Mouse (Mus musculus) kidney, embryonic 15.5 days (tissue): ENCODE data around the gene Sh3bgr. TPM values are rescaled to one million over a fixed set of nuclear protein-coding genes. Genes with fewer than 3 reads are reported as not detected.

ENCODE experiments used
- ATAC-seq: fragments of 200-750 bp; cut with Nextera tagmentation; replicated peaks from 2 replicates; pipeline ENCODE4 v1.8.0; 2017; ENCODE audit warnings: moderate TSS enrichment; ENCODE audit not compliant: low FRiP score
- H3K27ac ChIP-seq: fragments of 300-500 bp; sonication (generic); 2 replicates; pipeline ENCODE4 v1.5.1; 2015; ENCODE audit warnings: mild to moderate bottlenecking, inconsistent platforms
- H3K27me3 ChIP-seq: fragments of 300-500 bp; sonication (generic); 2 replicates; pipeline ENCODE4 v1.6.1; 2015; ENCODE audit warnings: inconsistent platforms
- H3K36me3 ChIP-seq: fragments of 300-500 bp; sonication (generic); 2 replicates; pipeline ENCODE4 v1.6.1; 2015; ENCODE audit warnings: inconsistent platforms
- H3K4me1 ChIP-seq: fragments of 300-500 bp; sonication (generic); 2 replicates; pipeline ENCODE4 v1.6.1; 2015; ENCODE audit warnings: inconsistent platforms
- H3K4me2 ChIP-seq: fragments of 300-500 bp; sonication (generic); 2 replicates; pipeline ENCODE4 v1.6.1; 2015; ENCODE audit warnings: moderate library complexity, mild to moderate bottlenecking, inconsistent platforms
- H3K4me3 ChIP-seq: fragments of 300-500 bp; sonication (generic); replicated peaks from 2 replicates; pipeline ENCODE4 v1.5.1; 2015; ENCODE audit warnings: mild to moderate bottlenecking, inconsistent platforms
- H3K9ac ChIP-seq: fragments of 300-500 bp; sonication (generic); 2 replicates; pipeline ENCODE4 v1.6.1; 2015; ENCODE audit warnings: mild to moderate bottlenecking, inconsistent platforms
- H3K9me3 ChIP-seq: fragments of 300-500 bp; sonication (generic); replicated peaks from 2 replicates; pipeline ENCODE4 v1.6.1; 2016; ENCODE audit warnings: inconsistent platforms
- WGBS: fragments of 180-500 bp; shearing (Covaris S2); methylation state at CpG from one replicate; pipeline ENCODE4 v1.1.7; 2015; ENCODE audit warnings: mixed read lengths; 5-methylcytosine and 5-hydroxymethylcytosine counted together
- polyA plus RNA-seq: library from polyadenylated mRNA; unstranded; fragments of >200 nt; fragmentation: Nextera tagmentation; extraction: Ambion mirVana; gene quantifications from 2 replicates; pipeline ENCODE4 v1.2.1, GENCODE M21; 2015

The Sh3bgr gene
- polyA plus RNA-seq, 1 experiment from 2014 or later: 10.2 TPM

DNA sequence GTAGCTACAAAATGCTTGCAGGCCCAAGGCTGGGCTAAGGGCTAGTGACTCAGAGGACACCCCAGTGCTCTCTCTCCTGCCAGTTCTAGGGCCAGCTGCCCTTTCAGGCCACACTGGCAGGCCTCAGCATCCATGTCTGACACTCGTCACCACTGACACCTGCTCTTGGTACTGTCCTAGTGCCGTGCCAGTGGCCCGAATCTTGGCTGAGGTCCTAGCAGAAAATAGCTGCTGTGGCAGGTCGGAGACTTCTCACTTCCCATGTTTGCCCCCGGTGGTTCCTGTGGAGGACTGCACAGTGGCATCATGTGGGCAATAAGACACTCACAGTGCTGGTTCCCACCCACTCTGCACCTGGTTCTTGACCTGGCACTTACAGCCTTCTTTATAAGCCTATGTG is 21.2 kb downstream of the Sh3bgr start:
- 75% methylated on average over 5 of the region's 5 CpGs for WGBS
- no peak for ATAC-seq
- H3K4me1 ChIP-seq: no peaks in the 10 kb centered on the region

DNA sequence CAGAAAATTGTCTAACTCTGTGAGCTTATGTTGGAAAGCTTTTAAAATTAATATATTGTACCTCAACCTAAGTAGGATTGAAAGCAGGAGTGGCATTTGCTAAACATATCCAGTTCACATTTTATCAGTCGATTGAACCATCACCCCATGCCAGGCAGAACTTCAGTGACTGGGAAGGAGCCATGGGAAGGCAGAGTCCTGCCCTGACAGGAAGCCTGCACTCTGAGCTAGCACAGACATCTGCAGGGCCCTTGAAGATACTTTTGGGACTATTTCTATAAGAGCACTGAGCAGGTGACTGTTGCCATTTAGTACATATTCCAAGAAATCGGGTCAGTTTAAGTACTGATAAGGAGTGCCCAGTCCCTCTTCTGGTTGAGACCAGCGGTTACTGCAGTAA is 21.7 kb downstream of the Sh3bgr start:
- Histone ChIP-seq H3K27me3 (no peaks in the 10 kb centered on the region), H3K36me3 (no peaks in the 10 kb centered on the region), H3K9me3 (no peaks in the 10 kb centered on the region), H3K27ac (no peak overlapping the region), H3K9ac (no peak overlapping the region), H3K4me2 (no peak overlapping the region), H3K4me3 (no peak overlapping the region), H3K4me1 (no peaks in the 10 kb centered on the region)
- no peak for ATAC-seq
- 82% methylated on average over 3 of the region's 3 CpGs for WGBS

More for the DNA sequence above, 21.2 kb downstream of the Sh3bgr start:
- H3K27ac ChIP-seq: no peak overlapping the region
- H3K27me3 ChIP-seq: no peaks in the 10 kb centered on the region
- H3K9me3 ChIP-seq: no peaks in the 10 kb centered on the region
- H3K4me2 ChIP-seq: no peak overlapping the region
- no peaks in the 10 kb centered on the region for H3K36me3 ChIP-seq
- H3K9ac ChIP-seq: no peak overlapping the region
- no peak overlapping the region for H3K4me3 ChIP-seq

DNA sequence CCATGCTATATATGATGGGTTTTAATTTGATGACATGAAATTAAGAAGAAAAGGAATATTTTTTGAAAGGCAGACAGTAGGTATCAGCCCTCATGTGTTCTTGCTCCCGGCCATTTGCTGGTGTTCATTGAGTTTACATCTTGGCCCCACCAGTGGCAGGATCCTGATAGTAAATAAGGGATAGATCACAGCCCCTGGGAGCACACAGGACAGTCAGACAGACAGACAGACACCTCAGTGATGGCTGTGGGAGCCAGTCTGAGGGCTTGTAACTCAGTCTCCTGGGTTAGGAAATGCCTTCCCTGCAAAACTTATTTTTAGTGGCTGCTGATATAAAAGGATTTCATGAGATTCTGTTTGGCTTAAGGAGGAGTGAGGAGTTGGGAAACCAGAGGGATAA is 22.2 kb downstream of the Sh3bgr start:
- no peak for ATAC-seq
- Histone ChIP-seq H3K27ac (no peak overlapping the region), H3K9me3 (no peaks in the 10 kb centered on the region), H3K4me3 (no peak overlapping the region), H3K9ac (no peak overlapping the region), H3K36me3 (no peaks in the 10 kb centered on the region), H3K27me3 (no peaks in the 10 kb centered on the region), H3K4me2 (no peak overlapping the region), H3K4me1 (no peaks in the 10 kb centered on the region)
- 73% methylated on average over 1 of the region's 1 CpGs for WGBS

DNA sequence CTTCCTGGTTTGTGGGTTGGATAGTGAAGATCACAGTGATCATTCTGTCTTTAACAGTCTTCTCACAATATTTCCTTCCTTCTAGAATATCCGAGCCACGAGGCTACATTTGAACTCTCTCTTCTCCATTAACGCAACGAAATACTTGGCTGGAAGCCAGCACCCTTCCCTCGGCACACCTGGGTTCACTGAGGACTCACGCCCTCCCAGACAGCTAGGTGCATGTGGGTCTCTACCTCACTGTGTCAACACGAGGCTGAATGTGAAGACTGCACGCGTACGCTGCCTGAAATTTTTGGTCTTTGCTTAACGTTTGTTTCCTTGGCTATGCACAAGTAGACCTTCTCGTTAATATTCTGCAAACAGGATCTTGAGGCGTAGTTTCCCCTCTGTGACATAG is 28.2 kb downstream of the Sh3bgr start:
- H3K4me2 ChIP-seq: no peak overlapping the region
- no peak overlapping the region for H3K4me3 ChIP-seq
- H3K9ac ChIP-seq: no peak overlapping the region
- no peak for ATAC-seq
- WGBS: 74% methylated on average over 13 of the region's 13 CpGs
- H3K27me3 ChIP-seq: no peaks in the 10 kb centered on the region
- no peak overlapping the region for H3K27ac ChIP-seq
- H3K4me1 ChIP-seq: no peaks in the 10 kb centered on the region
- no peaks in the 10 kb centered on the region for H3K36me3 ChIP-seq
- H3K9me3 ChIP-seq: no peaks in the 10 kb centered on the region

DNA sequence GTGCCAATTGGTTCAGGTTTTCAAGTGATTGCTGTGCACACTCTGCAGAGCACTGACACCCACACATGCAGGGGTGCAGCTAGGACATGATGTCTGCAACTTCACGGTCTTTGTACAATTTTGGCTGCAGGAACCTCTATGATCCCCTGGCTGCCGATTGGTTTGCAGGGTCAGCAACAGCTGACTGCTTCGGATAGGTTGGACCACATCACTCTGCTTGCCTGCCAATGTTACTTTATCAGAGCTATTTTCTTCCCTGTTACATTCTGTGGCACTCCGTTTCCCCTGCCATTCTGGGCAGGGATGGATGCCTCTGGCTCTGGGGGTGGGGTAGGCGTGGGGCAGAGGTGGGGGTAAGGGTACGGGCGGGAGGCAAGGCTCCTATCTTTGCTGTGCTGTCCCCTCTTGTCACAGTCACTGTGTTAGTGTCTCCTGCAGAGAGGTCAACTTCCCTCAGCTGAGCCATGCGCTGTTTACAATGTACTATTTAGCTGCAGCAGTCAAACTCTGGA is 28.9 kb downstream of the Sh3bgr start:
- no peak overlapping the region for H3K9ac ChIP-seq
- 72% methylated on average over 8 of the region's 8 CpGs for WGBS
- H3K4me1 ChIP-seq: no peaks in the 10 kb centered on the region
- no peaks in the 10 kb centered on the region for H3K27me3 ChIP-seq
- no peak overlapping the region for H3K4me2 ChIP-seq
- no peaks in the 10 kb centered on the region for H3K36me3 ChIP-seq
- no peak for ATAC-seq
- H3K9me3 ChIP-seq: no peaks in the 10 kb centered on the region
- no peak overlapping the region for H3K27ac ChIP-seq
- no peak overlapping the region for H3K4me3 ChIP-seq

DNA sequence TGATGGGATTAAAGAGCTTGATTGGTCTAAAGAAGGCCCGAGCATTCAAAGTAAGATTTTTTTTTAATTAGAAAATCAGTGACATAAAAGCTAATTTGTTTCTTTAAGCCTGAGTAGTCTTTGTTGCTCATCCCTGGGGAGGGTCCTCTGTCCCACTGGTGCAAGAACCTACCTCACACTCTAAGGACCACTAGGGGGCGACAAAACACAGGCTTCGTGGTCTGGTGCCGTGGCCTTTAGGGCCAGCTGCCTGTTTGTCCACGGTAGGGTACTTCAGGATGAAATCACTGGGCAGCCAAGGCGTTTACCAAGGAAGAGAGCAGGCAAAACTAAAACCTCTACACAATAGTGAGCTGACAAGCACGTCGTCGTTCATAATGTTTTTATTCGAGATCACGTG is 30.2 kb downstream of the Sh3bgr start:
- peak; percentile 88 for ATAC-seq
- Histone ChIP-seq H3K36me3 (no peaks in the 10 kb centered on the region), H3K4me3 (no peak overlapping the region), H3K27me3 (no peaks in the 10 kb centered on the region), H3K27ac (no peak overlapping the region), H3K4me1 (no peaks in the 10 kb centered on the region), H3K9me3 (no peaks in the 10 kb centered on the region), H3K9ac (no peak overlapping the region), H3K4me2 (no peak overlapping the region)
- WGBS: 30% methylated on average over 11 of the region's 11 CpGs

DNA sequence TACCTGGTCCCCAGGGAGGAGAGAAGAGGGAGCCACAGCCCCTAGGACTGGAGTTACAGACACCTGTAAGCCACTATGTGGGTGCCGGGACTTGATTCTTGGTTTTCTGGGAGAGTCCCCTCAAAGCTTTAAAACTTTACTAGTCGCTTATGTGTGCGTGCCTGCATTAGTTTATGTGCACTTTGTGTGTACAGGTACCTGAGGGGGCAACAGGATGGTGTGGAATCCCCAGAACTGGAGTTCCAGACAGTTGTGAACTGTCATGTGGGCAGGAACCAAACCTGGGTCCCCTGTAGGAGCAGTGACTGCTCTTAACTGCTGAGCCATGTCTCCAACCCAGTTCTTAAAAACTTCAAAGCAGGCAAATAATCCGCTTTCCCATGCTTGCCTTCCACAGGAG is 31.0 kb downstream of the Sh3bgr start:
- Histone ChIP-seq H3K27ac (no peak overlapping the region), H3K9ac (no peak overlapping the region), H3K4me2 (no peak overlapping the region), H3K4me3 (no peak overlapping the region), H3K36me3 (no peaks in the 10 kb centered on the region), H3K9me3 (no peaks in the 10 kb centered on the region), H3K4me1 (no peaks in the 10 kb centered on the region), H3K27me3 (no peaks in the 10 kb centered on the region)
- no peak for ATAC-seq
- WGBS: 93% methylated on average over 4 of the region's 4 CpGs

DNA sequence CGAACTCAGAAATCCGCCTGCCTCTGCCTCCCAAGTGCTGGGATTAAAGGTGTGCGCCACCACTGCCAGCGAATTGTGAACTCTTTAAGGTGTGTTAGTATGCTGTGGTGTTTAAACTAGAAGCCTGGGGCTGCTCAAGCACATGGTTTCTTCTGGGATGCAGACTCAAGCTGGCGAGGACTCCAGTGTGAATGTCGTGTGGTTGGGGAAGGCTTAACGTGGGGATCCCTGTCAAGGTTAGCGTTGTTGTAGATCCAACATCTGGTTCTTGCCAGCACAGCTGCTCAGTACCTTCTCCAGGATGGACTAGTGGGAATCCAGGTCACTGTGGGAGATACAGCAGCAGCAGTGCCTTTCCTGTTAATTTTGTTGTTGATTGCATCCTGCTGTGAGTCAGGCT is 31.7 kb downstream of the Sh3bgr start:
- Histone ChIP-seq H3K4me1 (no peaks in the 10 kb centered on the region), H3K4me2 (no peak overlapping the region), H3K36me3 (no peaks in the 10 kb centered on the region), H3K27ac (no peak overlapping the region), H3K27me3 (no peaks in the 10 kb centered on the region), H3K4me3 (no peak overlapping the region), H3K9ac (no peak overlapping the region), H3K9me3 (no peaks in the 10 kb centered on the region)
- whole genome bisulfite sequencing: 87% methylated on average over 8 of the region's 8 CpGs
- ATAC-seq: no peak

DNA sequence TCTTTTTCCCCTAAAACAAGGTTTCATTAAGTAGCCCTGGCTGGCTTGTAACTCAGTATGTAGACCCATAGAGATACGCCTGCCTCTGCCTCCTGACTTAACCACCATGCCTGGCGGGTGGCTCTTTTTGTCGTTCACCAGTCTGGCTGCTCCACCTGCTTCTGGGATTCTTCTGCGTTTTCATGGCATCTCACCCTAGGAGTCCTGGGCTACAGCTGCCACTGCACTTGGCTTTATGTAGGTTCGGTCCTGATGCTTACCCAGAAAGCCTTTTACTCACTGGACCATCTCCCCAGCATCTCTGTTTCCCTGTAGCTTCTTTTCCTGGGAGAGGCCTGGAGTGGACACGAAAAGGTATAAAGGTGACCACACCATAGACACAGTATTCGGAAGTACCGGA is 33.7 kb downstream of the Sh3bgr start:
- ATAC-seq: no peak
- 90% methylated on average over 8 of the region's 8 CpGs for WGBS
- H3K9ac ChIP-seq: no peak overlapping the region
- no peaks in the 10 kb centered on the region for H3K27me3 ChIP-seq
- no peak overlapping the region for H3K27ac ChIP-seq
- no peak overlapping the region for H3K4me2 ChIP-seq
- H3K4me1 ChIP-seq: no peaks in the 10 kb centered on the region
- H3K4me3 ChIP-seq: no peak overlapping the region
- H3K36me3 ChIP-seq: no peaks in the 10 kb centered on the region
- H3K9me3 ChIP-seq: no peaks in the 10 kb centered on the region

DNA sequence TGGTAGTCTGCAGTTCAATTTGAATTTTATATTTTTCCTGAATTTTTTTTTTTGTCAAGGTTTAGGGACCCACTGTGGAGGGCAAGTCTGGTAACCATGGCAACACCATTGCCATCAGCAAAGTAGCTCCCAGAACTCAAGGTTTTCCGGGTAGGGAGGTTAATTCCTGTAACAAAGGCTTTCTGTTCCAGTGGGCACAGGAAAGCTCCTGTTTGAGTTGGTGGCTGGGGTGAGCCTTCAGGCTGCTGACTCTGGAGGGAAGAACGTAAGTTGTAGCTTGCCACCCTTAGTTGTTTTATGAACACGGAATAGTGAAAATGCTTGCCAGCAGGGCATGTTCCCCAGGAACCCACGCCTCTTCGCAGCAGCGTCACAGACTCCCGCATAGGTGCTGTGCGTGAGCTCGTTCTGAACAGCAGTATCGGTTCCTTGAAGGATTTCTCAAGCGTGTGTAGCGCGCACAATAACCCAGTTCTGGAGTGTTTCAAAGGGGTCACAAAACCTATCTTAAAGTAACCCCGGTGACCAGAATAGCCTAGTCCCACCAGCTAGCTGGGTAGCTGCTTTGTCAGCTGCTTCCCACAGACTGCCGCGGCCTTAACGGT is 35.2 kb downstream of the Sh3bgr start, which contains the start of gene B3galt5:
B3galt5 (plus strand) TSS at position 436 of the 605 bp plus-strand sequence.
- WGBS: 74% methylated on average over 17 of the region's 17 CpGs
- Histone ChIP-seq H3K9me3 (no peaks in the 10 kb centered on the region), H3K27me3 (no peaks in the 10 kb centered on the region), H3K4me2 (peak within 1 kb of the TSS; percentile 16; the same call in 1 of the 2 replicates), H3K27ac (peak within 1 kb of the TSS; percentile 45; the same call in 1 of the 2 replicates), H3K4me3 (no peak within 1 kb of the TSS), H3K9ac (no peak within 1 kb of the TSS), H3K36me3 (no peaks in the 10 kb centered on the region), H3K4me1 (no peaks in the 10 kb centered on the region)
- no peak for ATAC-seq

DNA sequence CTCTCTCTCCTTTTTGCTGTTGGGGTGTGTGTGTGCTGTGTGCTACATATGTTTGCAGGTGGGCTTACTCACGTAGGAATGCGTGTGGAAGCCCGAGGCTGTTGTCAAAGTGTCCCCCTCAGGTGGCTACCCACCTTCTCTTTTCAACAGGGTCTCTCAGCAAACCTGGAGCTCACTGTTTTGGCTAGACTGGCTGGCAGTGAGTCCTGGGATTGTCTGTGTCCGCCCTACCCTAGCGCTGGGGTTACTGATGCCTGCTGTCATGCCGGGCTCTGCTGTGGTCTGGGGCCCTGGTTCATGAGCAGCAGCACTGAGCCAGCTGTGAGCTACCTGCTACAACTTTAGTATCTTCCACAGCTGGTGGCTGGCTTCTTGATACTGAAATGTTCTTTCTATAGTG is 44.2 kb downstream of the Sh3bgr start:
- Histone ChIP-seq H3K27me3 (no peaks in the 10 kb centered on the region), H3K27ac (no peak overlapping the region), H3K9me3 (no peaks in the 10 kb centered on the region), H3K36me3 (no peaks in the 10 kb centered on the region), H3K4me2 (no peak overlapping the region), H3K4me3 (no peak overlapping the region), H3K4me1 (no peaks in the 10 kb centered on the region), H3K9ac (no peak overlapping the region)
- no peak for ATAC-seq
- WGBS: 79% methylated on average over 6 of the region's 6 CpGs

DNA sequence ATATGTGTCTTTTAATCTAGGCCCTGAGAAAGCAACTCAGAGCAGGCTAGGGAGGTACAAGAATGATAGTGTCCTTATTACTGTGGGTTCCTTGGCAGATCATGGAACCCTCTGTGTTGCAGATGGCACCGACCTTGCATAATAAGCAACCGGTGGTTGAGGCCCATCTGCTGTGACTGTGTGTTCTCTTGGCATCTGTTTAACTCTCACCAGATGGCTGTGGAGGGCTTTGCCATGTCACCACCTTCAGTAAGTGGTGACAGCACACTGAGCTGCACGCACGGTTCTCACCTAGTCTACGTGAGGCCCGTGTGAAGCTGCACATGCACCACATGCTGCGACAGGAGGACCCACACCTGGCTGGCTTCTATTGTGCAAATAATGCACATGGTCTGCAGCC is 49.4 kb downstream of the Sh3bgr start:
- no peak for ATAC-seq
- no peak overlapping the region for H3K27ac ChIP-seq
- no peaks in the 10 kb centered on the region for H3K27me3 ChIP-seq
- no peaks in the 10 kb centered on the region for H3K4me1 ChIP-seq
- H3K36me3 ChIP-seq: no peaks in the 10 kb centered on the region
- H3K9me3 ChIP-seq: no peaks in the 10 kb centered on the region
- H3K4me2 ChIP-seq: no peak overlapping the region
- H3K9ac ChIP-seq: no peak overlapping the region
- 87% methylated on average over 7 of the region's 7 CpGs for WGBS
- H3K4me3 ChIP-seq: no peak overlapping the region

DNA sequence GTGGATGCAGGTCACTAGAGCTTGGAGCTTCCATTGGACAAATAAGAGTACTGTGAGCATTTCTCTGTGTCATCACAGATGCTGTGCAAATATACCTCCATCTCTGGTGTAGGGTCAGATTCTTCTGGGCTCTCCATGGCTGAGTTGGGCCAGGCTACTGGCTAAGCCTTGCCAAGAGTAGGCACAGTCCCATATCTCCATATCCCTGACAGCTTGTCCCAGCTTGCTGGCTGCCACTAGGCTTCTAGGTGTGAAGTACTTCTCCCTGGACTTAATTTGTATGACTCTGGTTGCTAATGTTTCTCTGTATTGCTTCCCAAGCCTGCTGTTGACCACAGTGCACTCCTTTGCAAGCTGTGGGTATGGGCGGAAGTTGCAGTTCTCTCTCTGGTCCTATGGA is 51.9 kb downstream of the Sh3bgr start:
- H3K4me3 ChIP-seq: no peak overlapping the region
- H3K9ac ChIP-seq: no peak overlapping the region
- no peaks in the 10 kb centered on the region for H3K36me3 ChIP-seq
- H3K9me3 ChIP-seq: no peaks in the 10 kb centered on the region
- H3K27ac ChIP-seq: no peak overlapping the region
- no peak overlapping the region for H3K4me2 ChIP-seq
- WGBS: 90% methylated on average over 1 of the region's 1 CpGs
- ATAC-seq: no peak
- H3K4me1 ChIP-seq: no peaks in the 10 kb centered on the region
- no peaks in the 10 kb centered on the region for H3K27me3 ChIP-seq
